Mouse (Mus musculus): ENCODE results near the gene Trpc5. TPM values are rescaled to one million over a fixed set of nuclear protein-coding genes. Genes with fewer than 3 reads are reported as not detected.

The Trpc5 gene
- polyA plus RNA-seq, 1 experiment from 2014 or later, result 0.54 TPM

Other genes starting within 250 kb of the Trpc5 start
- gene Trpc5os, start 231.6 kb downstream of the Trpc5 start, polyA plus RNA-seq (2014; fragmentation: Nextera tagmentation; extraction: Ambion mirVana), result not detected in 2 replicates
- 0.19 and 0.22 TPM in 2 replicates for gene Rtl4, start 727 bp upstream of the Trpc5 start, polyA plus RNA-seq (2014; fragmentation: Nextera tagmentation; extraction: Ambion mirVana)